In genomic region chr9:13608532-13609071, GRCm38 (mm10) we compare ENCODE assay signal across 13 mouse cellular contexts.
"Had no signal": no experiment of that assay in that cellular context is flagged by ENCODE, and none has a peak within 500 bp of the region (broad histone marks: within the 10 kb centered on the region; RNA-seq: fewer than 3 reads in every experiment).

No protein-coding gene starts in this region.

- H3K9ac ChIP-seq: liver, embryonic 12.5 days; midbrain, embryonic 15.5 days; neural tube, embryonic 13.5 days had no signal

- H3K4me3 ChIP-seq: left cerebral cortex, adult 2 months; limb, embryonic 10.5 days; liver, embryonic 12.5 days; midbrain, embryonic 10.5 days; midbrain, embryonic 15.5 days; neural tube, embryonic 13.5 days had no signal

- H3K36me3 ChIP-seq: limb, embryonic 10.5 days; liver, embryonic 12.5 days; midbrain, embryonic 10.5 days; midbrain, embryonic 15.5 days; neural tube, embryonic 13.5 days had no signal

- H3K9me3 ChIP-seq: limb, embryonic 10.5 days; liver, embryonic 12.5 days; midbrain, embryonic 10.5 days; midbrain, embryonic 15.5 days; neural tube, embryonic 13.5 days had no signal

- H3K4me2 ChIP-seq: liver, embryonic 12.5 days; midbrain, embryonic 15.5 days; neural tube, embryonic 13.5 days had no signal

- H3K4me1 ChIP-seq: liver, embryonic 12.5 days had no signal

- H3K27ac ChIP-seq: kidney, postnatal 0 days; left cerebral cortex, adult 2 months; limb, embryonic 10.5 days; liver, embryonic 12.5 days; midbrain, embryonic 10.5 days; midbrain, embryonic 15.5 days; neural tube, embryonic 13.5 days had no signal

- H3K27me3 ChIP-seq: liver, embryonic 12.5 days; midbrain, embryonic 15.5 days; neural tube, embryonic 13.5 days had no signal

- DNase-seq: kidney, adult 8-10 months; kidney, postnatal 36 days; right cerebral cortex, postnatal 14 days; thymus, postnatal 36 days had no signal

- ATAC-seq: inflammation-experienced regulatory T-cells, adult 6 months; intestine, postnatal 0 days; liver, embryonic 12.5 days; midbrain, embryonic 15.5 days had no signal
